Mouse (Mus musculus) liver, adult 2 months (tissue): ENCODE data around the gene Kansl1.

Experiments
- CTCF ChIP-seq: fragments of 200-500 bp; IDR thresholded peaks from 2 replicates; pipeline ENCODE4 v1.5.1; 2011; ENCODE audit warnings: low read depth, low read length, control low read depth
- POLR2A ChIP-seq: fragments of 200-500 bp; IDR thresholded peaks from 2 replicates; pipeline ENCODE4 v1.6.1; 2011; ENCODE audit warnings: low read length, control low read depth; ENCODE audit not compliant: insufficient read depth; ENCODE audit errors: extremely low read depth

DNA sequence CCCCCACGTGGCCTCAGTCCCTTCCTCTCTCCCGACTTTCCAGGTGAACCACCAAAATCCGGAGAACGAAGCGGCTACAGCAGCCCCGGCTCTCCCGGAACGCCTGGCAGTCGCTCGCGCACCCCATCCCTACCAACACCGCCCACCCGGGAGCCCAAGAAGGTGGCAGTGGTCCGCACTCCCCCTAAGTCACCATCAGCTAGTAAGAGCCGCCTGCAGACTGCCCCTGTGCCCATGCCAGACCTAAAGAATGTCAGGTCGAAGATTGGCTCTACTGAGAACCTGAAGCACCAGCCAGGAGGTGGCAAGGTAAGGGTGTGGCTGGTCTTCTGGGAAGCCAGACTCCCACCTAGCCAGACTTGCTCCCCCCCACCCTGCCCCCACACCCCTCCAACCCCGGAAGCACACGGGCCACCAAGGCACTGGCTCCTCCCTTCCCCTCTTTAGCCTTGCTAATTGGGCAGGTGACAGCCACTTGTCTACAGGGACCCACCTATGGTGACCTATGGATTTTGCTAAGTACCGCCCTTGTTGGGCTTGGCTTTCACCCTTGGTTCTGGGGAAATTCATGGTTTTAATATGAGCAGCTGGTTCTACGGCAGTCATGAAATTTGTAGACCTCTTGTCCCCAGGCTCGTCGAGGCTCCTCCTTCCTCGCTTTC lies 158.3 kb downstream of the Kansl1 start:
- no peak for TF ChIP-seq CTCF
- TF ChIP-seq POLR2A, result no peak
